Mouse (Mus musculus) liver, embryonic 16.5 days (tissue): ENCODE measurements around the gene Amfr. TPM values are rescaled to one million over a fixed set of nuclear protein-coding genes. Genes with fewer than 3 reads are reported as not detected.
A peak's percentile ranks its signal among the peaks of the same experiment; 100 is the strongest.

Source experiments
- ATAC-seq: fragments of 200-750 bp; cut with Nextera tagmentation; 2 replicates; pipeline ENCODE4 v1.8.0; 2017; ENCODE audit warnings: low read depth, mild to moderate bottlenecking, moderate number of reproducible peaks, moderate library complexity
- H3K27ac ChIP-seq: fragments of 300-500 bp; sonication (generic); 2 replicates; pipeline ENCODE4 v1.5.1; 2014; ENCODE audit warnings: mild to moderate bottlenecking, low read length
- H3K27me3 ChIP-seq: fragments of 300-500 bp; sonication (generic); 2 replicates; pipeline ENCODE4 v1.6.1; 2014; ENCODE audit warnings: low read depth, low read length, mixed read lengths; ENCODE audit not compliant: control insufficient read depth, insufficient read depth
- H3K36me3 ChIP-seq: fragments of 300-500 bp; sonication (generic); 2 replicates; pipeline ENCODE4 v1.6.1; 2014; ENCODE audit warnings: mild to moderate bottlenecking; ENCODE audit not compliant: control insufficient read depth, insufficient read depth
- H3K4me1 ChIP-seq: fragments of 300-500 bp; sonication (generic); 2 replicates; pipeline ENCODE4 v1.6.1; 2014; ENCODE audit warnings: low read depth, low read length, mixed read lengths; ENCODE audit not compliant: control insufficient read depth
- H3K4me2 ChIP-seq: fragments of 300-500 bp; sonication (generic); 2 replicates; pipeline ENCODE4 v1.6.1; 2014; ENCODE audit warnings: low read depth, low read length, mixed read lengths
- H3K4me3 ChIP-seq: fragments of 300-500 bp; sonication (generic); 2 replicates; pipeline ENCODE4 v1.5.1; 2014; ENCODE audit warnings: low read depth, mild to moderate bottlenecking, low read length
- H3K9ac ChIP-seq: fragments of 300-500 bp; sonication (generic); 2 replicates; pipeline ENCODE4 v1.6.1; 2014; ENCODE audit warnings: low read depth, low read length
- H3K9me3 ChIP-seq: fragments of 300-500 bp; sonication (generic); replicated peaks from 2 replicates; pipeline ENCODE4 v1.6.1; 2016; ENCODE audit warnings: low read length; ENCODE audit not compliant: control insufficient read depth
- WGBS: fragments of 180-500 bp; shearing (Covaris S2); extraction: QIAGEN DNeasy Blood & Tissue Kit; methylation state at CpG from one replicate; pipeline ENCODE4 v1.1.7; 2014; ENCODE audit not compliant: insufficient replicate concordance; 5-methylcytosine and 5-hydroxymethylcytosine counted together
- polyA plus RNA-seq: library from polyadenylated mRNA; unstranded; fragments of >200 nt; fragmentation: Nextera tagmentation; extraction: Ambion mirVana; gene quantifications from 2 replicates; pipeline ENCODE4 v1.2.1, GENCODE M21; 2015

Gene Amfr
- polyA plus RNA-seq, 1 experiment from 2014 or later: 38.6 TPM

DNA sequence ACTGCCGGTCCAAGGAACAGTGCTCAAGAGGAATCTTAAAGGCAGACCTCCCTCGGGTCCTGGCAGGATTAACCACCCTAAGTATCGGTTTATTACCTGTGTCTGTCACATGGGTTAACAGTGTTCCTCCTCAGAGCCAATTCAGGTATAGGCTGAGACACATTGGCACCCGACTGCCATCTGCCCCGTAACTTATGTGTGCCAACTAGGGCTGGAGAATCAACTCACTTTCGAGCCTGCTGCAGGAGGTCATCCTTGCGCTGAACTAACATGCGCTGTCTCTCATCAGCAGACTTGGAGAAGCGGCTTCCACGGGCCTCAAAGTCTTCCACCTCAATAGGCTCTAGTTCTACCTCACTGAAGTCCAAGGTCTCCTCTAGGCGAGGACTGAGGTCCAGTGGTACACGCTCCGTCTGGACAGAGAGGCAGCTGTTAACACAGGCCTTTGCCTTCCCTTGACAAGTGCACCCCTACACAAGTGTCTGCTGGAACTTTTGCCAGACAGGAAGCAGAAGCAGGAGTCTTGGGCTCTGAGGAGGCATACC, 38.7 kb downstream of the Amfr start:
- Histone ChIP-seq H3K36me3 (peaks cover 62% of the 10 kb centered on the region), H3K27me3 (no peaks in the 10 kb centered on the region), H3K9ac (no peak overlapping the region), H3K9me3 (no peaks in the 10 kb centered on the region), H3K4me2 (no peak overlapping the region), H3K4me1 (no peaks in the 10 kb centered on the region; the same call in 1 of the 2 replicates), H3K27ac (0 out of 2 replicates have a peak overlapping the region, but pooled peaks have one; percentile 21), H3K4me3 (no peak overlapping the region)
- ATAC-seq: no peak
- WGBS: 89% methylated on average over 13 of the region's 13 CpGs

DNA sequence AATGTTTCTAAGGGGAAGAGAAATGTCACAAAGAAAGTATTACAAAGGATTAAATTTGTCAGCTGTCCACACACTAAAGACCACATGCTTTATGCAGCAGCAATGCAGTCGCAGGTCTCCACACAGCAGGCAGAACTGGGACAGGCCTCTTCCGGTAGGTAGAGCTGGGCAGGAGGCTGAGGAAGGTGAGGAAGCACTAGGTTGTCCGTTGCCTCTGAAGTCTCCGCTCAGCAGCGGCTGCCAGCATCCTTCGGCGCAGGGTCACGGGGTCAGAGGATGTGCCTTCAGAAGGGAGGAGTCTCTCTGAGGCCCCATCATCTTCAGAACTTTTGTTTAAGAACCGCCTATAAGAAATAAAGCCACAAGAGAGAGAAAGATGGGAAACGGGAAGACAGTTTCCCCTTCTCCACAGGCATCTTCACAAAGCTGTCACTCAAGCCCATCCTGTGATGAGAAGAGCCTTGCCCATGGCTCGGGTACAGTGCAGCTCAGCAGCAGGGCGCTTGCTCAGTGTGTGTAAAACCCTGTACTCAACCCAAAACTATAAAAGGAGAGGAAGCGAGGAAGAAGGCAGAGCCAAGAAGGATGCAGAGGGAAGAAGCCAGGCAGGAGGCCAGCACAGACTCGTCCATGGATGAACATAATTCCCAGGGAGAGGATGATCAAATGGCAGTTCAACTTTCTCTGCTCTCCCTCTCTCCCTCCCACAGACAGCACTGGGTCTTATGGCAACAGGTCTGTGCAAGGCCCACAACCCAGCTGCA, 39.5 kb downstream of the Amfr start:
- peaks cover 3% of the 10 kb centered on the region; the same call in 1 of the 2 replicates for H3K4me1 ChIP-seq
- 89% methylated on average over 14 of the region's 14 CpGs for WGBS
- H3K36me3 ChIP-seq: peaks cover 61% of the 10 kb centered on the region
- H3K9me3 ChIP-seq: no peaks in the 10 kb centered on the region
- no peak for ATAC-seq
- H3K27me3 ChIP-seq: no peaks in the 10 kb centered on the region
- no peak overlapping the region for H3K4me3 ChIP-seq
- H3K4me2 ChIP-seq: no peak overlapping the region
- no peak overlapping the region for H3K27ac ChIP-seq
- no peak overlapping the region for H3K9ac ChIP-seq

DNA sequence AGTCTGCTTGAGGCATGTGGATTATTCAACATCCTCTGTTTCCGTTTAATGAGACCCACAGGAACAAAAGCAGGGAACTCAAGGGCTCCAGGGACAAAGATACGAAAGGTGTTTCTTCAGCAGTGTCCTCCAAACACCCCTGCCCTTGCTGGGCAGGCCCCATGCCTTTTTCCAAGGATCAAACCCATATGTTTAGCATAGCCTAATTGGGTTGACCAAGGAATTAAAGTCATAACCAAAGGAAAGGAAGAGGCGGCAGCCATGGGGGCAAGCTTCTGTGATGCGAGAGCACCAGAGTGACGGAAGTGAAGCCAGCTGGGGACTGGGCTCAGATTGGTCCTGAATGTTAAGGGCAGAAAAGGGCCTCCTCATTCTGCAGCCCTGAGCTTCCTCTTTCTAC, 40.4 kb downstream of the Amfr start:
- no peak overlapping the region for H3K4me3 ChIP-seq
- no peak for ATAC-seq
- H3K36me3 ChIP-seq: peaks cover 52% of the 10 kb centered on the region
- no peak overlapping the region for H3K4me2 ChIP-seq
- H3K4me1 ChIP-seq: peaks cover 3% of the 10 kb centered on the region; the same call in 1 of the 2 replicates
- no peaks in the 10 kb centered on the region for H3K27me3 ChIP-seq
- no peaks in the 10 kb centered on the region for H3K9me3 ChIP-seq
- WGBS: 91% methylated on average over 5 of the region's 5 CpGs
- H3K27ac ChIP-seq: no peak overlapping the region
- no peak overlapping the region for H3K9ac ChIP-seq

DNA sequence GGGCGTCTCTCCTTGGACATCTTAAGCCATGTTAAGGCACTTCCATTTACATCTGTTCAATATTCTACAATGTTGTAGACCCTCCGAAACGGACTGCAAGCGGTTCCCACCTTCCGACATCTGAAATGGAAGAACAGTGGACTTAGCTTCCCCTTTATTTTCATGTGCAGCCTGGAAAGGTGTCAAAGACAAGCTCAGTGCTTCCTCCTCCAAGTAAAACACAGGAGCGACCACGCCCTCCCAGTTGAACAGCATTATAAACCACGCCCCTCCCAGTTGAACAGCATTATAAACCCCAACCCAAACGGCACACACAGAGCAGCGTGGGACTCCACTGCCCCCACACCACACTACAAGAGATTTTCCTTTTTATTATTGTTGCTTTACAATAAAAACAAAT, 41.2 kb downstream of the Amfr start:
- H3K9ac ChIP-seq: no peak overlapping the region
- H3K36me3 ChIP-seq: peaks cover 47% of the 10 kb centered on the region
- peaks cover 3% of the 10 kb centered on the region; the same call in 1 of the 2 replicates for H3K4me1 ChIP-seq
- no peak overlapping the region for H3K4me3 ChIP-seq
- H3K9me3 ChIP-seq: no peaks in the 10 kb centered on the region
- WGBS: 83% methylated on average over 10 of the region's 10 CpGs
- no peak overlapping the region for H3K4me2 ChIP-seq
- no peaks in the 10 kb centered on the region for H3K27me3 ChIP-seq
- no peak for ATAC-seq
- no peak overlapping the region for H3K27ac ChIP-seq

DNA sequence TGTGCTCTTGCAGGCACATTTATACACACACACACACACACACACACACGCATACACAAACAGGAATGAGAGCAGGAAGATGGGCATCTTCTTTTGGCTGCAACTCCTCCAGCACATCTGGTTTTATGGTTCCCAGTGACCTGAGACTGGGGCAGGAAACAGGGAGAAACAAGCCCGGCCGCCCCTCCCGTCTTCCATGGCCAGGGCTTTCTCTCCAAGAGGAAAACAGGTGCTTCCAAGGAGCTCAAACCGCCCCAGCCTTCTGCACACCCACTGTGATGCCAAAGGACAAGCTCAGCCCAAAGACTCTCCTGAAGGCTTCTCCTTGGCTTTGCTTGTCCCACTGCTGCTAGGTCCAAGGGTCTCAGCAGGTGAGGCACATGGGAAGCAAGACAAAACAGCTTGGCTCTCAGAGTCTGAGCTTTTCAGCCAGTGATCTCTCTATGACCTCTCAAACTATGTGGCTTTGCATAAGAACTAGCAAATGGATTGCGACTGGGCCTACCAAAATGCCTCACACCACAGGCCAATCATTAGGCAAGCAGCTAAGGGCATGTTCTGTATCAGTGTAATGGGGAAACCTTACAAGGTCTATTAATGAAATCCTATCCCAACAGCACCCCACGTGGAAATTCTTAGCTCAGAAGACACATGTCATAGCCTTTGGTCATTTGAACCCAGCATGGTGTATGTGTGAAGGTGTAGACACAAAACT, 42.9 kb downstream of the Amfr start:
- H3K27me3 ChIP-seq: no peaks in the 10 kb centered on the region
- H3K4me1 ChIP-seq: peaks cover 3% of the 10 kb centered on the region; the same call in 1 of the 2 replicates
- H3K36me3 ChIP-seq: peaks cover 33% of the 10 kb centered on the region
- ATAC-seq: no peak
- no peak overlapping the region for H3K4me2 ChIP-seq
- H3K4me3 ChIP-seq: no peak overlapping the region
- no peak overlapping the region for H3K9ac ChIP-seq
- H3K27ac ChIP-seq: no peak overlapping the region
- 72% methylated on average over 7 of the region's 7 CpGs for WGBS
- no peaks in the 10 kb centered on the region for H3K9me3 ChIP-seq

DNA sequence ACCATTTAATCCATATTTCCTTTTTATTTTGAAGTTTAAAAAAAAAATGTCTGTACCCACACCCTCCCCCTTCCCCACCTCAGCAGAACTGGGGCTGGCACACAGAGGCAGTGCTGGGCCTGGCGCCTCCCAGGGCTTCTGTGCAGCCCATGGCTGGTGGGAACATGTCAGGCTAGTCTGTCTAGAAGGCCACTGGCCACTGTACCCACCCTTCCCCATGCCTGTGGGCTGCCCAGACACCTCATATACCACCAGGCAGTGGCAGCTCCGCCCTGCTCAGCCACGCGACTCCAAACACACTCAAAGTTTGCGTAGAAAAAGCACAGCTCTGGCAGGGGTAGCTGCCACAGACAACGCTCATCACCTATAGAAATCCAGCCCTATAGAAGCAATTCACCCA, 44.3 kb downstream of the Amfr start:
- no peak overlapping the region for H3K4me2 ChIP-seq
- H3K36me3 ChIP-seq: peaks cover 19% of the 10 kb centered on the region
- no peaks in the 10 kb centered on the region for H3K9me3 ChIP-seq
- WGBS: 57% methylated on average over 6 of the region's 6 CpGs
- no peak for ATAC-seq
- no peak overlapping the region for H3K9ac ChIP-seq
- H3K27ac ChIP-seq: no peak overlapping the region
- H3K27me3 ChIP-seq: no peaks in the 10 kb centered on the region
- no peak overlapping the region for H3K4me3 ChIP-seq
- H3K4me1 ChIP-seq: 0 out of 2 replicates have a peak, but pooled peaks cover 3% of the 10 kb centered on the region

DNA sequence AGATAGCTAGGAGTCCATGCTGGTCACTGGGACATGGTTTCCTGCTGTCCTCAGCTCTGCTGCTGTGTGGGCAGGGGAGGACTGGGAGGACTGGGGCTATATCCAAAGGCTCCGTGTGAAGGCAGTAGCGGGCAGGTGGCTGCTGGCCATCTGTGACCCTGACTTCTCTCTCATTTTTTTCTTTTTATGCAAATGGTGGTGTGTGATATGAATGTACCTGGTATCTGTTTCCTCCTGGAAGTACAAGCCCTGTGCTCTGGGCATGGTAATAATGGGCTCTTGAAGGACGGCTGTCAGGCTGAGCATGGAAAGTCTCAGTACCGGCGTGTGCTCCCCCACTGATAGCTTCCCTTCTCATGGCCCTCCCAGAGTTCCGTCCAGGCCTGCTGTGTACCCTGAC, 51.7 kb downstream of the Amfr start:
- Histone ChIP-seq H3K4me1 (no peaks in the 10 kb centered on the region), H3K27ac (no peak overlapping the region), H3K4me2 (no peak overlapping the region), H3K27me3 (no peaks in the 10 kb centered on the region), H3K9ac (no peak overlapping the region), H3K9me3 (no peaks in the 10 kb centered on the region), H3K4me3 (no peak overlapping the region), H3K36me3 (no peaks in the 10 kb centered on the region)
- 63% methylated on average over 6 of the region's 6 CpGs for WGBS
- no peak for ATAC-seq

DNA sequence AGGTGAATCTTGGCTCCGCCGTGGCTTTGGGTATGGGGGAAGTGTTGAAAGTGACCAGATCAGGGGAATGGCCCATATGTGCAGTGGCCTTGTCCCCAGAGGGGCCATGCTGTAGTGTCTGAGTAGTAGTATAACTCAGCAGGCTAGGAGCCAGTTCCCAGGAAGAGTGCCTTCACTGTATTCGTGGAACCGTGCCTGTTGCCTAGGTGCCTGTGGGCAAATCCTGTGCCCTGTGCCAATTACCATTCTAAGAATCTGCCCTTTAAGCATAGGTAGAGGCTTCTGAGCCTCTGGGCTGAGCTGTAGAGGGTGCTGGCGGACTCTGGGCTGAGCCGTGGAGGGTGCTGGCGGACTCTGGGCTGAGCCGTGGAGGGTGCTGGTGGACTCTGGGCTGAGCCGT, 54.2 kb downstream of the Amfr start:
- Histone ChIP-seq H3K4me2 (no peak overlapping the region), H3K9me3 (no peaks in the 10 kb centered on the region), H3K36me3 (no peaks in the 10 kb centered on the region), H3K27me3 (no peaks in the 10 kb centered on the region), H3K4me1 (no peaks in the 10 kb centered on the region), H3K9ac (no peak overlapping the region), H3K27ac (no peak overlapping the region), H3K4me3 (no peak overlapping the region)
- no peak for ATAC-seq
- WGBS: 65% methylated on average over 9 of the region's 9 CpGs

DNA sequence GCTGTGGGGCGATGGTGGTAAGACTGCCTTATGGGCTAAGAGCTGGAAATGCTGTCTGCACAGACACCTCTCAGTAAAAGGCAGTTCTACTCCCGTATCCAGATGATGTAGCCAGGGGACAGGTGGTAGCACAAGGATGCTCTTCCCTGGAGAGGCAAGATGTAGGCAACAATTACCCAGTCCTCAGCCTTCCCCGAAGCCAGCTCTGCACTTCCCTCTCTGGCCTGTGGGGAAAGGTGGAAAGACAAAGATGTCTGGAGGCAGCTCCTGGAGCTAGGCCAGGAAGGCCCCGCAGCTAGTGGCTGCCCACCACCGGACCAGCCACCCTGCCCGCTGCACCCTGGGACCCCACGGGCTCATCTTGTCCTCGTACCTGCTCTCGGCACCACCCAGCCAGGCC, 60.1 kb downstream of the Amfr start:
- no peaks in the 10 kb centered on the region for H3K4me1 ChIP-seq
- no peaks in the 10 kb centered on the region for H3K9me3 ChIP-seq
- H3K36me3 ChIP-seq: no peaks in the 10 kb centered on the region
- 74% methylated on average over 9 of the region's 9 CpGs for WGBS
- no peak overlapping the region for H3K27ac ChIP-seq
- no peaks in the 10 kb centered on the region for H3K27me3 ChIP-seq
- H3K4me3 ChIP-seq: no peak overlapping the region
- no peak overlapping the region for H3K9ac ChIP-seq
- no peak for ATAC-seq
- H3K4me2 ChIP-seq: no peak overlapping the region
